Mouse (Mus musculus) cerebellum, adult 18-20 months (tissue): ENCODE results near the gene Foxp1.
A peak's percentile ranks its signal among the peaks of the same experiment; 100 is the strongest.

Experiments used
- DNase-seq, 2 experiments: peaks; one replicate each; pipeline ENCODE4 v3.0.0; 2021

The Foxp1 gene

GRCm38 (mm10) chr6:99483556-99483955 lies 39.0 kb downstream of the Foxp1 start:
- no peak for DNase-seq

- no peak for DNase-seq
Observed at GRCm38 (mm10) chr6:99481568-99481967, 41.0 kb downstream of the Foxp1 start.

- no peak for DNase-seq
Observed at GRCm38 (mm10) chr6:99478873-99479650, 43.5 kb downstream of the Foxp1 start.

GRCm38 (mm10) chr6:99475040-99475439 lies 47.5 kb downstream of the Foxp1 start:
- DNase-seq = no peak

GRCm38 (mm10) chr6:99470906-99471305 lies 51.6 kb downstream of the Foxp1 start:
- no peak for DNase-seq

GRCm38 (mm10) chr6:99469134-99469834 lies 53.2 kb downstream of the Foxp1 start:
- no peak for DNase-seq

GRCm38 (mm10) chr6:99467831-99468230 lies 54.7 kb downstream of the Foxp1 start:
- no peak for DNase-seq

GRCm38 (mm10) chr6:99467109-99467508 lies 55.4 kb downstream of the Foxp1 start:
- no peak for DNase-seq

- DNase-seq = no peak
Observed at GRCm38 (mm10) chr6:99466354-99466753, 56.2 kb downstream of the Foxp1 start.

- DNase-seq = no peak
Observed at GRCm38 (mm10) chr6:99464449-99464848, 58.1 kb downstream of the Foxp1 start.

GRCm38 (mm10) chr6:99463906-99464305 lies 58.6 kb downstream of the Foxp1 start:
- peak; percentile 58 to 67 for DNase-seq

GRCm38 (mm10) chr6:99458775-99459174 lies 63.7 kb downstream of the Foxp1 start:
- DNase-seq = no peak

GRCm38 (mm10) chr6:99453763-99454520 lies 68.6 kb downstream of the Foxp1 start:
- no peak for DNase-seq

GRCm38 (mm10) chr6:99452638-99453185 lies 69.8 kb downstream of the Foxp1 start:
- DNase-seq = no peak

GRCm38 (mm10) chr6:99451479-99451878 lies 71.0 kb downstream of the Foxp1 start:
- no peak for DNase-seq

GRCm38 (mm10) chr6:99447447-99447846 lies 75.1 kb downstream of the Foxp1 start:
- no peak for DNase-seq

GRCm38 (mm10) chr6:99446801-99447415 lies 75.6 kb downstream of the Foxp1 start:
- DNase-seq = peak; percentile 30 to 59

- no peak for DNase-seq
Observed at GRCm38 (mm10) chr6:99443460-99443859, 79.1 kb downstream of the Foxp1 start.

GRCm38 (mm10) chr6:99441100-99441499 lies 81.4 kb downstream of the Foxp1 start:
- DNase-seq = no peak

- DNase-seq = no peak
Observed at GRCm38 (mm10) chr6:99440606-99441005, 81.9 kb downstream of the Foxp1 start.

- DNase-seq = no peak
Observed at GRCm38 (mm10) chr6:99439878-99440361, 82.6 kb downstream of the Foxp1 start.

GRCm38 (mm10) chr6:99439214-99439877 lies 83.2 kb downstream of the Foxp1 start:
- DNase-seq = no peak
